Mouse (Mus musculus): ENCODE results near the gene Cacybp.

Gene Cacybp

DNA sequence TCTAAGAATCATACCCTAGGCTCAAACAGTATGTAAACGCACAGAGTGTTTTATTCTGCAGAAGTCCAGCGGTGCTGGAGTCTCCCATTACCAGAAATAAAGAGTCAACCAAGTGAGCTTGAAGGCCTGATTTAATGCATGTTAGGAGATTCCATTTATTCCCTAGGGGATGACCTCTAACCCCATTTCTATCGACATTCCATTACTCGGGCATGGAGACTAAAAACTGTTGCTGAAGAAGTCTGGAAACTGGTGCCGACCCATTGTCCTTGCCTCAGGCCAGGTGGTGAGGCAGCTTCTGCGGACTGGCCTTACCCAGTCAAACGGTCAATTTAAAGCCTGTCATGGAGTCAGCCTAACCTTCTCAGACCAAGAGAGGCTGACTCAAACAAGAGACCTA is 1.5 kb upstream of the Cacybp start:
- no peak for DNase-seq (ENCODE audit: low spot score)

DNA sequence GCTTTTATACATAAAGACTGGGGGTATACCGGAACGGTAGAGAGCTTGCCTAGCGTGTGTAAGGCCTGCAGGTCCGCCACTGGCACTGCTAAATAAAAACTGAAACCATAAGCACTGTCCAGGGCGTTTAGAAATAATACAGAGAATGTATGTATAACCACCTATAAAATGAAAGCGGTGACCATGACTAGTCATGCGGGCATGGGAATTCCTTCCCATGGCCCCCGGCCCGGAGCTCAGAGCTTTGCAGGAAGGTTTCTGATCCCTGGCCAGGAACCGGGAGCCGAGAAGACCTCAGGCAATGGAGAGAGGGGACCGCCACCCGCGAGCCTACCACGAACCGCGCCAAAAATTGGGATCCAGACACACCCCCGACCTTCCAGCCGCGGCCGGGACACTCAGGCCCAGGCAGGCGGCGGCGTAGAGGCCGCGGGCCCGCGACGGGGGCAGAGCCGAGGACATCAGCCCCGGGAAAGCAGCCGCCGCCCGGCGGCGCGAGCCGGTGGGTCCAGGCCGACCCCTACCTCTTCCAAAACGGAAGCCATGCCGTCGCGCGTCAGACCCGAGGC is 468 bp downstream of the Cacybp start:
- peak; percentile 58 for DNase-seq (ENCODE audit: low spot score)

DNA sequence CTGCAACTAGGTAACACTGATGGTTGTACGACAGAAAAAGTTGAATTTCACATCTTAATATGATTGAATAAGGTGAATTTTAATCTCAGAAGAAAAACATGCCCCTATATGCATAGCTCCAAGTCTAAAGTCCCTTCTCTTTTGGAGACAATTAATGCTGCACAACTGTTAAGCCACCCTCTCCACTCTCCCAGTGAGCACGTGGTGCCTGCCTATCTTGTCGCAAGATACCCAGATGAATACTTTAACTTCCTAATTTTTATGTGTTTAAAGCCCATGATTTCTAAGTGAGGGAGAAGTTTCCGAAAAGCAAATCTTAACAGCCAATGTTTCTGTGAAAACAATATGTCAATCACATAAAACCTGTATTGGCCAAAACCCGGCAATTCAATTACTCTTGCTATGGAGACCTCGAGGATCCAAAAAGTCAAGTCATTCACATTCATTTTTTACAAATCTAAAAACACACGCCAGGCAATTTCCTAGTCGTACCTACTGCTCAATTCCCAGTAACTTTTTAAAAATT is 1.0 kb downstream of the Cacybp start:
- DNase-seq (ENCODE audit: low spot score), result no peak

DNA sequence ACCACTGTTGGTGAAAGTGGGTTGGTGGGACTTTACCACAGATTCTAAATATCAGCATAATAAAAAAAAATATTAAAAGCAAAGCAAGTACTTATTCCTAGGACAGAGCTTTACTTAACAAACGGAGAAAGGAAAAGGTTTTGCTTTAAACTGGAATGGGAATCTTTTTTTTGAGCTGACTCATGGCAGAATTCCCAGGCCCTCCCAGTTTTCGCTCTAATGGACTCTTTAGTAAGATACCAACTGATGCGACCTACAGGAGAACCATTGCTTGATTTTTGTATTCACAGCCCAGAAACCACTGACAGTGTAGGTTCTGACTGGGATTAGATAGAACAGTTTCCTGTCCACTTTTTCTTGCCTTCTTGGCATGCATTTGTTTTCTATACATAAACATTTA is 2.1 kb downstream of the Cacybp start:
- DNase-seq (ENCODE audit: low spot score), result no peak

DNA sequence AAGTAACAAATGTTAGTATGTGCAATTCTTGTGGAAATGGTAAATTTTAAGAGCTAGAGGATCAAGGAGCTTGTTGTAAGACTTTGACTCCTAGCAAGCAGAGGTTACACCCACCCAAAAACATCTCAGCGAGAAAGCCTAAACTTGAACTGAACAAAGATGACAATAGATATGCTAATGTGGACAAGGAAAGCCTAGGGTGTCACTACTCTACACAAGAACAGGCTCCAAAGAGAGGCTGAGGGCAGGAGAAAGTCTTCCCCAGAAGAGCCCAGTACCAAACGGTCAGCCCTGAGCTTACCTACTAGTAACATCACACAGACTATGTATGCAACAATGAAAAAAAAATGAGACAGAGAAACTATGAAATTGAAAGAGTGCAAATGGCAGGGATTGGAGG is 2.8 kb downstream of the Cacybp start:
- no peak for DNase-seq (ENCODE audit: low spot score)

DNA sequence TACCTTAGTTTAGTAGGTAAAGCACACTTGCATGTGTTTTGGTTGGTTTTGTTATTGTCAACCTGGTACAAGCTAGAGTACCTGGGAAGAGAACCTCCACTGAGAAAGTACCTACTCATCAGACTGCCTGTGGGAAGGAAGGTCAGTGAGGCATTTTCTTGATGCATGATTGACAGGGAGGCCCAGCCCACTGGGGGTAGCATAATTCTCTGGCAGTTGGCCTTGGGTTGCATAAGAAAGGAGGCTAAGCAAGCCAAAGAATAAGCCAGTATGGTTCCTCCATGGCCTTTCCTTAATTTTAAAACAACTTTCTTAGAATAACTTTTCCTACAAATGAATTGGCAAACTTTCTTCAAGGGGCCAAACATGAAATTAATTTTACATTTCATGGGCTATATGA is 7.2 kb downstream of the Cacybp start:
- no peak for DNase-seq (ENCODE audit: low spot score)

DNA sequence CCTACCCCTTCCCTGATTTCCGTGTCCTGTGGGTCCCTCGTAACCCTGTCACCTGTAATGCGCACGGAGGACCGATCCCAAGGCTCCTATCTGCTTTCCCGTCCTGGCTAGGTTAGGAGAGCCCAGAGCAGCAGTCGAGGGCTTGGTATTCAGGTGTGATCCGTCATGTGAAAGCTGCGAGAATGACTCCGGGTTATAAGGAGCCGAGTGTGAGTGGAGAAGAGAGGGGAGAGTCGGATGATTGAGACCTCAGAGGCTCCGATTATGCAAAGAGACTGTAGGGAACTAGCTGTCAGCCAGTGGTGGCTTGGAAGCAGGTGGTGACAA is 17.4 kb downstream of the Cacybp start:
- DNase-seq (ENCODE audit: low spot score), result no peak

DNA sequence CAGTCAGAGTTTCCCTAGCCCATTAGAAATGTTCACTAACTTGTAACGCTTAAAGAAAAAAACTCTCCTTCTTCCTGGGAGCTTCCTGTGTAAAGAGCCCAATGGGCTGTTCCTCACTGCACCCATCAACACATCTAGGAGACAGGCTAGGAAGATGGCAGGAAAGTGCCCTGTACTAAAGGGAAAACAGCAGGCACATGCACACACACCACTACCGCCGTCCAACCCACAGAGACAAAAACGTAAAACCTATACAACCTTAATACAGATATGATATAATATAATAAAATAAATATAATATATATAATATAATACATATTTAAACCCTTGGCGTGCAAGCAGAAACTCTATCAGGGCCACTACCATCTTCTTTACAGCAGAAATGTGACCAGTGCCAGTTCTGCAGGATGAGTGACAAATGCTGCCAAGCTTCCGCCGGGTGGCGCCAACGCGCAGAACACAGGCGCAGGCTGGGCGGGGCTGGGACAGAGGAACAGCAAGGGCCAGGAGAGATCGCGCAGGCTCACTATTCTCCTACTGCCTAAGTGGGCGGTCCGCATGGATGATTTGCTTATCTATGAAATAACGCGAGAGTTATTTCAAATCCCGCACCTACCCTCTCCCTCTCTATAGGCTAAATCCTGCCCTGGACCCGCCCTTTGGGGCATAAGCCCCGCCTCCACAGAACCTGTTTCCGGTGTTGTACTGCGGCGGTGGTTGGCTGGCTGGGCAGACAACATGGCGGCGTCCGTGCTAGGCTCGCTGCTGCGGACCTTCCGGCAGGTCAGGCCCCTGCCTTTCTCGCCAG is 17.9 kb downstream of the Cacybp start, which contains the start of gene Mrps14:
TSS of gene Mrps14 (plus strand) at position 687 of the 808 bp plus-strand sequence.
- peak; percentile 98 for DNase-seq (ENCODE audit: low spot score)

DNA sequence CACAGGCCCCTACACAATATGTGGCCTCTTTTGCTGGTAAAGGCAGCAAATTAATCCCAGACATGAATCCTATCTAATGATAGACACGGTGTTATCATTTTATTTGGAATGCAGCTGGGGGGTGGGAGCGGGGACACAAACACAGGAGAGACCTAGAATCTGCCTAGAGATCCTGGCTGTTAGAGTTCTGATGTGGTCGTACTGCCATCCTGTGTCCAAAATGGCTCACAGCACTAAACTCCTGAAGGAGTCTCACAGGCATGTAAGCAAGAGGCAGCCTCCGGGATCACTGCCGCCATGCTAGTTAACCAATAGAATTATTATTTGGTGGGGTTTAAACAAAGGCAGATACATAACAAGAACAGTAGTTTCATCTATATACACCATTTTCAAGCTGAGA is 28.2 kb downstream of the Cacybp start:
- DNase-seq (ENCODE audit: low spot score), result no peak

DNA sequence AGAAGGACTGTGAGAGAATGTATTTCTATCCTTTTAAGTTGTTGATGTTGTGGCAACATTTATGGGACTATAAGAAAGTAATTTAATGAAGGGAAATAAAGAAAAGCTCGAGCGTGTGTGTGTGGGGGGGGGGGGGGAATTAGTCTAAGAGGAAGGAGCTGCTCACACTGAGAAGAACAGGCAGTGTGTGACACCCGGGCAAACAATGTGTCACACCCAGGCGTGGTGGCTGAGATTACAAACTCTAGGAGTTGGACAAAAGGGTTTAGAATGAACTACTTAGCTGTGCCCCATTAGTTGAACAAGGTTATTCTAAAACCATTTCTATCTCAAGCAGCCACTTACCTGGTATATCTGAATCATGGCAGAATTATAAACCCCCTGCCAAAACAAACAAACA is 31.5 kb downstream of the Cacybp start:
- DNase-seq (ENCODE audit: low spot score), result no peak

DNA sequence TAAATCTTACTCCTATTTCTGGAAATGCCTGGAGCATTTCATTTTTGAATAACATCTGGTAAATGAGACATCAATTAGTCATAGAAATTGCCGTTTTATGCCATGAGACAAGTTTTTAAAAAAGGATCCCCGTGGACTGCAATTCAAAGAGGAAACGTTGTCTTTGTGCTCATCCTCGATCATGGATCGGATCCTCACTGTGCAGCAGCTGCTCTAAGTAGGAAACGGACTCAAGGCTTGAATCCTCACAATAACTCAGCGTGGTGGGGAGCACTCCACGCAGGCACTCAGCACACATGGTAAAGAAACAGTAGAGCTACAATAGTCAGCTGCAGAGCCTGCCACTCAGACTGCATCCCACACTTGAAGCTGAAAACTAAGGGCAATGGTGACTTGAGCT is 35.8 kb downstream of the Cacybp start:
- DNase-seq (ENCODE audit: low spot score), result no peak

DNA sequence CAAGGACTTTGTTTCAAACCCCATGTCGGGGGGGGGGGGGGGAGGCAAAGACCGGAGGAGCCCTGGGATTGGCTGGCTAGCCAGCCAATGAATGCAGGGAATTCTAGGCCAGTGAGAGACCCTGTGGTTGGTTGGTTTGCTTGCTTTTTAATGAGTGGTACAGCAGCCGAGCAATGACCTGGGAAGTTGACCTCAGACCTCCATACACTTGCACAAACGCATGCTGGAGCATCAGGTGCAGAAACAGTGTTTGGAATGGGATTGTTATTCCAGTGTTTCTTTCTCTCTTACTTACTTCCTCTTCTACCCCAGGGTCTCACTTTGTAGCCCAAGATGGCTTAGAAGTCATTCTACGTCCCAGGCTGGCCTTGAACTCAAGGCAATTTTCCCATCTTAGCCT is 46.1 kb downstream of the Cacybp start:
- no peak for DNase-seq (ENCODE audit: low spot score)

DNA sequence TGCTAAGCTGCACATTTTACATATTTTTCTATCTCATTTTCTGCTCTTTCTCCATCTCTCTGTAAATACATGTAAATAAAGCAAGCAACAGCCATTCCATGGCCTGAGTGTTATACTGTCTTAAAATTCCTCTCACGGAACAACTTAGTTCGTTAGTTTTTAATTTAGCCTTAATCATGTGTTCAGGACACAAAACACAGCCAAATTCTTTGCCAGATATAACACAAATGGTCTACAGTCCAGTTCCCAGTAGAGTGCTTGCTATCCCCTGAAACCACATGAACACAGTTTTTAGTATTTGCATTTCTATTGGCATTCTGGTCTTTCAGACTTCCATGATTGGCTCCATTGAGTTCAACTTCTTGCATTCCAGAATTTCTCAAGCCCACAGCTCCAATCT is 54.5 kb downstream of the Cacybp start:
- DNase-seq (ENCODE audit: low spot score), result no peak

DNA sequence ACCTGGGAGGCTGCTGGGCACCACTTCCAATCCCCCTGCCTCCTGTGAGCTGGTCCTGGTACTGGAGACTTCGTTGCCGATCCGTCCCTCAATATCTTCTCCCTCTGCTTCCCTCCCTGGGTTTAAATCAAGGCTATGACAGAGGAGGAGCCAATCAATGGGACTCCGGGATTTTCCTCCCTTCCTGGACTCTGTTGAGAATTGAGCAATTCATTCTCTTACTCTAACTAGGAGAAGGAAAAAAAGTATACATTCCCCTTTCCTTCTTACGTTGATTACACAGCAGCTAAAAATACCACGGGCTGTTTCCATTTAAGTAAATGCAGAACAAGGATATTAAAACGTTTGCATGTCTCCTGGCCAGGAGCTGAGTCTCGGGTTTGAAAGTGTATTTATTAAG is 59.2 kb downstream of the Cacybp start, which contains the start of gene Tnn:
TSS of gene Tnn (minus strand) at position 101 of the 400 bp plus-strand sequence.
- DNase-seq (ENCODE audit: low spot score), result no peak

Measured in spleen, adult 12 weeks (tissue).